Mouse (Mus musculus): ENCODE results near the gene Stx1b.

GRCm38 (mm10) chr7:127811240-127811639 is 13.1 kb downstream of the Stx1b start:
- TF ChIP-seq ZC3H11A (IDR thresholded peaks at IDR 0.05; ENCODE audit: low read depth, low read length) (no peak), TBP (conservative IDR thresholded peaks at IDR 0.05; ENCODE audit: low read depth, low read length) (no peak), CTCF (conservative IDR thresholded peaks at IDR 0.05 in 1 of 2, IDR thresholded peaks at IDR 0.05 in 1 of 2; ENCODE audit: low read depth in 2 of 2, low read length in 2 of 2) (no peak), USF2 (conservative IDR thresholded peaks at IDR 0.05; ENCODE audit: low read depth, low read length) (no peak), UBTF (IDR thresholded peaks at IDR 0.05; ENCODE audit: low read depth, low read length) (no peak), IRF4 (IDR thresholded peaks at IDR 0.05; ENCODE audit: low read depth, low read length) (no peak), POLR2A (IDR thresholded peaks at IDR 0.05; ENCODE audit: low read depth, low read length) (no peak), GABPA (IDR thresholded peaks at IDR 0.05; ENCODE audit: insufficient replicate concordance, low read depth, low read length) (no peak), ZKSCAN1 (IDR thresholded peaks at IDR 0.05; ENCODE audit: borderline replicate concordance, low read depth, low read length) (no peak), HCFC1 (IDR thresholded peaks at IDR 0.05; ENCODE audit: low read depth, low read length) (no peak), USF1 (IDR thresholded peaks at IDR 0.05; ENCODE audit: low read depth, low read length) (no peak), MAX (IDR thresholded peaks at IDR 0.05; ENCODE audit: low read length) (no peak), ELF1 (IDR thresholded peaks at IDR 0.05; ENCODE audit: low read depth, low read length) (no peak), RAD21 (IDR thresholded peaks at IDR 0.05; ENCODE audit: low read depth, low read length) (no peak)

Measured in CH12.LX (cell line).